Mouse (Mus musculus): Measurements from ENCODE around the gene Abhd6. TPM values are rescaled to one million over a fixed set of nuclear protein-coding genes. Genes with fewer than 3 reads are reported as not detected.

Abhd6 gene
- polyA plus RNA-seq, 1 experiment from 2014 or later: 15.6 TPM

GRCm38 (mm10) chr14:8042120-8042519 is 39.4 kb downstream of the Abhd6 start:
- no peak overlapping the region for H3K4me3 ChIP-seq (ENCODE audit: low read depth, low read length)
- ATAC-seq (ENCODE audit: low FRiP score) (no peak), DNase-seq (ENCODE audit: low spot score, missing footprints) (no peak)
- H3K27me3 ChIP-seq (ENCODE audit: control insufficient read depth, insufficient read depth, low read length): no peaks in the 10 kb centered on the region
- no peaks in the 10 kb centered on the region for H3K36me3 ChIP-seq (ENCODE audit: control insufficient read depth, insufficient read depth, low read length)
- WGBS: 86% methylated on average over 2 of the region's 2 CpGs
- H3K9me3 ChIP-seq (ENCODE audit: control insufficient read depth, low read length): no peaks in the 10 kb centered on the region
- H3K9ac ChIP-seq (ENCODE audit: low read length): no peak overlapping the region
- H3K4me2 ChIP-seq: no peak overlapping the region
- no peak overlapping the region for H3K27ac ChIP-seq (ENCODE audit: low read depth, low read length)
- H3K4me1 ChIP-seq (ENCODE audit: control insufficient read depth, insufficient read depth, low read length): no peaks in the 10 kb centered on the region

GRCm38 (mm10) chr14:8042577-8042976 is 39.9 kb downstream of the Abhd6 start:
- H3K9me3 ChIP-seq (ENCODE audit: control insufficient read depth, low read length): no peaks in the 10 kb centered on the region
- H3K36me3 ChIP-seq (ENCODE audit: control insufficient read depth, insufficient read depth, low read length): no peaks in the 10 kb centered on the region
- WGBS: 95% methylated on average over 9 of the region's 9 CpGs
- no peak for DNase-seq (ENCODE audit: low spot score, missing footprints)
- H3K27ac ChIP-seq (ENCODE audit: low read depth, low read length): no peak overlapping the region
- H3K4me2 ChIP-seq: no peak overlapping the region
- H3K9ac ChIP-seq (ENCODE audit: low read length): no peak overlapping the region
- H3K27me3 ChIP-seq (ENCODE audit: control insufficient read depth, insufficient read depth, low read length): no peaks in the 10 kb centered on the region
- no peak overlapping the region for H3K4me3 ChIP-seq (ENCODE audit: low read depth, low read length)
- ATAC-seq (ENCODE audit: low FRiP score): no peak
- no peaks in the 10 kb centered on the region for H3K4me1 ChIP-seq (ENCODE audit: control insufficient read depth, insufficient read depth, low read length)

- Histone ChIP-seq H3K4me1 (ENCODE audit: control insufficient read depth, insufficient read depth, low read length) (no peaks in the 10 kb centered on the region), H3K4me3 (ENCODE audit: low read depth, low read length) (no peak overlapping the region), H3K27me3 (ENCODE audit: control insufficient read depth, insufficient read depth, low read length) (no peaks in the 10 kb centered on the region), H3K27ac (ENCODE audit: low read depth, low read length) (no peak overlapping the region), H3K36me3 (ENCODE audit: control insufficient read depth, insufficient read depth, low read length) (no peaks in the 10 kb centered on the region), H3K9ac (ENCODE audit: low read length) (no peak overlapping the region), H3K9me3 (ENCODE audit: control insufficient read depth, low read length) (no peaks in the 10 kb centered on the region), H3K4me2 (no peak overlapping the region)
- WGBS: 64% methylated on average over 8 of the region's 8 CpGs
- DNase-seq (ENCODE audit: low spot score, missing footprints): peak; percentile 85
- no peak for ATAC-seq (ENCODE audit: low FRiP score)
Measured at GRCm38 (mm10) chr14:8044330-8044729, 41.6 kb downstream of the Abhd6 start.

GRCm38 (mm10) chr14:8044786-8045185 is 42.1 kb downstream of the Abhd6 start:
- H3K36me3 ChIP-seq (ENCODE audit: control insufficient read depth, insufficient read depth, low read length): no peaks in the 10 kb centered on the region
- H3K4me3 ChIP-seq (ENCODE audit: low read depth, low read length): no peak overlapping the region
- ATAC-seq (ENCODE audit: low FRiP score) (no peak), DNase-seq (ENCODE audit: low spot score, missing footprints) (no peak)
- H3K4me2 ChIP-seq: no peak overlapping the region
- no peaks in the 10 kb centered on the region for H3K4me1 ChIP-seq (ENCODE audit: control insufficient read depth, insufficient read depth, low read length)
- no peaks in the 10 kb centered on the region for H3K9me3 ChIP-seq (ENCODE audit: control insufficient read depth, low read length)
- no peaks in the 10 kb centered on the region for H3K27me3 ChIP-seq (ENCODE audit: control insufficient read depth, insufficient read depth, low read length)
- H3K27ac ChIP-seq (ENCODE audit: low read depth, low read length): no peak overlapping the region
- WGBS: 90% methylated on average over 6 of the region's 6 CpGs
- H3K9ac ChIP-seq (ENCODE audit: low read length): no peak overlapping the region

- no peak overlapping the region for H3K4me2 ChIP-seq
- no peaks in the 10 kb centered on the region for H3K9me3 ChIP-seq (ENCODE audit: control insufficient read depth, low read length)
- H3K4me1 ChIP-seq (ENCODE audit: control insufficient read depth, insufficient read depth, low read length): no peaks in the 10 kb centered on the region
- 85% methylated on average over 11 of the region's 11 CpGs for WGBS
- no peak overlapping the region for H3K4me3 ChIP-seq (ENCODE audit: low read depth, low read length)
- no peaks in the 10 kb centered on the region for H3K27me3 ChIP-seq (ENCODE audit: control insufficient read depth, insufficient read depth, low read length)
- H3K36me3 ChIP-seq (ENCODE audit: control insufficient read depth, insufficient read depth, low read length): no peaks in the 10 kb centered on the region
- H3K9ac ChIP-seq (ENCODE audit: low read length): no peak overlapping the region
- H3K27ac ChIP-seq (ENCODE audit: low read depth, low read length): no peak overlapping the region
- no peak for ATAC-seq (ENCODE audit: low FRiP score)
- DNase-seq (ENCODE audit: low spot score, missing footprints): no peak
Measured at GRCm38 (mm10) chr14:8045187-8045846, 42.6 kb downstream of the Abhd6 start.

- ATAC-seq (ENCODE audit: low FRiP score) (no peak), DNase-seq (ENCODE audit: low spot score, missing footprints) (no peak)
- H3K27me3 ChIP-seq (ENCODE audit: control insufficient read depth, insufficient read depth, low read length): no peaks in the 10 kb centered on the region
- H3K9ac ChIP-seq (ENCODE audit: low read length): no peak overlapping the region
- no peaks in the 10 kb centered on the region for H3K4me1 ChIP-seq (ENCODE audit: control insufficient read depth, insufficient read depth, low read length)
- H3K27ac ChIP-seq (ENCODE audit: low read depth, low read length): no peak overlapping the region
- no peaks in the 10 kb centered on the region for H3K36me3 ChIP-seq (ENCODE audit: control insufficient read depth, insufficient read depth, low read length)
- no peaks in the 10 kb centered on the region for H3K9me3 ChIP-seq (ENCODE audit: control insufficient read depth, low read length)
- 93% methylated on average over 6 of the region's 6 CpGs for WGBS
- H3K4me3 ChIP-seq (ENCODE audit: low read depth, low read length): no peak overlapping the region
- H3K4me2 ChIP-seq: no peak overlapping the region
Measured at GRCm38 (mm10) chr14:8046839-8047238, 44.1 kb downstream of the Abhd6 start.

- no peaks in the 10 kb centered on the region for H3K36me3 ChIP-seq (ENCODE audit: control insufficient read depth, insufficient read depth, low read length)
- DNase-seq (ENCODE audit: low spot score, missing footprints): no peak
- no peak overlapping the region for H3K27ac ChIP-seq (ENCODE audit: low read depth, low read length)
- H3K4me3 ChIP-seq (ENCODE audit: low read depth, low read length): no peak overlapping the region
- no peak for ATAC-seq (ENCODE audit: low FRiP score)
- 95% methylated on average over 10 of the region's 10 CpGs for WGBS
- no peaks in the 10 kb centered on the region for H3K27me3 ChIP-seq (ENCODE audit: control insufficient read depth, insufficient read depth, low read length)
- H3K9me3 ChIP-seq (ENCODE audit: control insufficient read depth, low read length): no peaks in the 10 kb centered on the region
- H3K4me2 ChIP-seq: no peak overlapping the region
- no peak overlapping the region for H3K9ac ChIP-seq (ENCODE audit: low read length)
- H3K4me1 ChIP-seq (ENCODE audit: control insufficient read depth, insufficient read depth, low read length): no peaks in the 10 kb centered on the region; the same call in 1 of the 2 replicates
Measured at GRCm38 (mm10) chr14:8049334-8049733, 46.6 kb downstream of the Abhd6 start.

- ATAC-seq (ENCODE audit: low FRiP score) (no peak), DNase-seq (ENCODE audit: low spot score, missing footprints) (no peak)
- Histone ChIP-seq H3K9me3 (ENCODE audit: control insufficient read depth, low read length) (no peaks in the 10 kb centered on the region), H3K9ac (ENCODE audit: low read length) (no peak overlapping the region), H3K4me2 (no peak overlapping the region), H3K4me1 (ENCODE audit: control insufficient read depth, insufficient read depth, low read length) (no peaks in the 10 kb centered on the region; the same call in 1 of the 2 replicates), H3K36me3 (ENCODE audit: control insufficient read depth, insufficient read depth, low read length) (no peaks in the 10 kb centered on the region), H3K4me3 (ENCODE audit: low read depth, low read length) (no peak overlapping the region), H3K27ac (ENCODE audit: low read depth, low read length) (no peak overlapping the region), H3K27me3 (ENCODE audit: control insufficient read depth, insufficient read depth, low read length) (no peaks in the 10 kb centered on the region)
- 85% methylated on average over 2 of the region's 2 CpGs for WGBS
Measured at GRCm38 (mm10) chr14:8051869-8052268, 49.2 kb downstream of the Abhd6 start.

- Histone ChIP-seq H3K9me3 (ENCODE audit: control insufficient read depth, low read length) (no peaks in the 10 kb centered on the region), H3K9ac (ENCODE audit: low read length) (no peak overlapping the region), H3K36me3 (ENCODE audit: control insufficient read depth, insufficient read depth, low read length) (no peaks in the 10 kb centered on the region), H3K27me3 (ENCODE audit: control insufficient read depth, insufficient read depth, low read length) (no peaks in the 10 kb centered on the region), H3K4me3 (ENCODE audit: low read depth, low read length) (no peak overlapping the region), H3K4me2 (no peak overlapping the region), H3K27ac (ENCODE audit: low read depth, low read length) (no peak overlapping the region), H3K4me1 (ENCODE audit: control insufficient read depth, insufficient read depth, low read length) (no peaks in the 10 kb centered on the region; the same call in 1 of the 2 replicates)
- WGBS: 98% methylated on average over 7 of the region's 7 CpGs
- ATAC-seq (ENCODE audit: low FRiP score) (no peak), DNase-seq (ENCODE audit: low spot score, missing footprints) (no peak)
Measured at GRCm38 (mm10) chr14:8052661-8053060, 50.0 kb downstream of the Abhd6 start.

All from midbrain, embryonic 11.5 days (tissue).